8 mouse cellular contexts compared by ENCODE assay signal in genomic region chr4:150009587-150009930, GRCm38 (mm10). TPM values are rescaled to one million over a fixed set of nuclear protein-coding genes. Genes with fewer than 3 reads are reported as not detected.
DNase-seq lines count a peak whose midpoint lies in the region; ATAC-seq and TF ChIP-seq lines count a peak whose summit lies in the region.

No protein-coding gene starts in this region.

- no peak for TF ChIP-seq CTCF in lung, postnatal 0 days (IDR thresholded peaks at IDR 0.05)
- no peak for TF ChIP-seq CTCF in small intestine, adult 2 months (IDR thresholded peaks at IDR 0.05; ENCODE audit: extremely low read depth, insufficient read length, insufficient replicate concordance, low read depth, low read length)

- WGBS in forebrain, embryonic 10.5 days = 83% methylated on average over 6 of the region's 6 CpGs
- WGBS in forebrain, embryonic 15.5 days = 75% methylated on average over 6 of the region's 6 CpGs
- 74% methylated on average over 6 of the region's 6 CpGs for WGBS in lung, postnatal 0 days
- WGBS in intestine, embryonic 16.5 days = 85% methylated on average over 6 of the region's 6 CpGs
- WGBS in small intestine, adult 2 months = 86% methylated on average over 6 of the region's 6 CpGs

- no peak for ATAC-seq in forebrain, embryonic 15.5 days (replicated peaks)
- ATAC-seq in lung, postnatal 0 days = no peak
- no peak for ATAC-seq in intestine, embryonic 16.5 days
- ATAC-seq in activated CD4-positive, CD25-positive, alpha-beta regulatory T cell, adult 4 months = no peak

- DNase-seq in forebrain, embryonic 10.5 days (ENCODE audit: extremely low spot score, low spot score) = no peak
- DNase-seq in lung, postnatal 0 days (ENCODE audit: low spot score) = no peak
- no peak for DNase-seq in lung, postnatal 10 days
- DNase-seq in adipocyte (ENCODE audit: low spot score) = no peak

- no peak overlapping the region for H3K27ac ChIP-seq in forebrain, embryonic 10.5 days
- no peak overlapping the region for H3K27ac ChIP-seq in forebrain, embryonic 15.5 days (replicated peaks)
- H3K27ac ChIP-seq in lung, postnatal 0 days (ENCODE audit: low read length) = peak overlapping the region; percentile 97; the same call in 1 of the 2 replicates
- H3K27ac ChIP-seq in intestine, embryonic 16.5 days (ENCODE audit: low read length) = peak overlapping the region; percentile 98; the same call in 1 of the 2 replicates
- peak overlapping the region; percentile 36; the same call in 1 of the 2 replicates for H3K27ac ChIP-seq in small intestine, adult 2 months (ENCODE audit: insufficient read depth, low read depth, low read length)

- H3K9ac ChIP-seq in forebrain, embryonic 15.5 days (replicated peaks) = no peak overlapping the region
- no peak overlapping the region for H3K9ac ChIP-seq in lung, postnatal 0 days (replicated peaks; ENCODE audit: low read depth)
- 0 out of 2 replicates have a peak overlapping the region, but pooled peaks have one; percentile 94 for H3K9ac ChIP-seq in intestine, embryonic 16.5 days (ENCODE audit: low read depth, low read length)

- H3K4me3 ChIP-seq in forebrain, embryonic 10.5 days = peak overlapping the region; percentile 80; the same call in 1 of the 2 replicates
- no peak overlapping the region for H3K4me3 ChIP-seq in forebrain, embryonic 15.5 days
- H3K4me3 ChIP-seq in lung, postnatal 0 days (ENCODE audit: low read depth, low read length) = no peak overlapping the region
- H3K4me3 ChIP-seq in intestine, embryonic 16.5 days (ENCODE audit: low read length) = no peak overlapping the region
- no peak overlapping the region for H3K4me3 ChIP-seq in small intestine, adult 2 months (ENCODE audit: low read depth, low read length)

- TF ChIP-seq POLR2A in small intestine, adult 2 months (IDR thresholded peaks at IDR 0.05; ENCODE audit: low read depth, low read length) = no peak

- no peak for TF ChIP-seq EP300 in lung, postnatal 0 days (IDR thresholded peaks at IDR 0.05)

- no peaks in the 10 kb centered on the region for H3K9me3 ChIP-seq in forebrain, embryonic 10.5 days
- no peaks in the 10 kb centered on the region for H3K9me3 ChIP-seq in forebrain, embryonic 15.5 days
- no peaks in the 10 kb centered on the region for H3K9me3 ChIP-seq in lung, postnatal 0 days (ENCODE audit: low read length)
- no peaks in the 10 kb centered on the region for H3K9me3 ChIP-seq in intestine, embryonic 16.5 days (ENCODE audit: control insufficient read depth, low read length)

- H3K27me3 ChIP-seq in forebrain, embryonic 10.5 days (ENCODE audit: poor library complexity, severe bottlenecking) = peaks cover 19% of the 10 kb centered on the region
- H3K27me3 ChIP-seq in forebrain, embryonic 15.5 days = no peaks in the 10 kb centered on the region
- H3K27me3 ChIP-seq in lung, postnatal 0 days (replicated peaks; ENCODE audit: insufficient read depth, low read length) = no peaks in the 10 kb centered on the region
- H3K27me3 ChIP-seq in intestine, embryonic 16.5 days (replicated peaks; ENCODE audit: control insufficient read depth, insufficient read depth, low read length) = no peaks in the 10 kb centered on the region
- no peaks in the 10 kb centered on the region for H3K27me3 ChIP-seq in small intestine, adult 2 months (ENCODE audit: control insufficient read depth, insufficient read depth, low read length)

- peaks cover 22% of the 10 kb centered on the region for H3K4me1 ChIP-seq in forebrain, embryonic 10.5 days
- H3K4me1 ChIP-seq in forebrain, embryonic 15.5 days = peaks cover 7% of the 10 kb centered on the region; the same call in 1 of the 2 replicates
- H3K4me1 ChIP-seq in lung, postnatal 0 days (ENCODE audit: insufficient read depth, low read depth, low read length) = peaks cover 7% of the 10 kb centered on the region; the same call in 1 of the 2 replicates
- peaks cover 22% of the 10 kb centered on the region for H3K4me1 ChIP-seq in intestine, embryonic 16.5 days (ENCODE audit: control insufficient read depth, insufficient read depth, low read length)
- peaks cover 26% of the 10 kb centered on the region; the same call in 1 of the 2 replicates for H3K4me1 ChIP-seq in small intestine, adult 2 months (ENCODE audit: control insufficient read depth, insufficient read depth, insufficient read length, low read length)

- no peaks in the 10 kb centered on the region for H3K36me3 ChIP-seq in forebrain, embryonic 10.5 days (replicated peaks)
- H3K36me3 ChIP-seq in forebrain, embryonic 15.5 days = no peaks in the 10 kb centered on the region
- H3K36me3 ChIP-seq in lung, postnatal 0 days (ENCODE audit: insufficient read depth, low read length) = no peaks in the 10 kb centered on the region
- H3K36me3 ChIP-seq in intestine, embryonic 16.5 days (ENCODE audit: control insufficient read depth, insufficient read depth, low read length) = no peaks in the 10 kb centered on the region
- H3K36me3 ChIP-seq in small intestine, adult 2 months (ENCODE audit: control insufficient read depth, insufficient read depth, low read length) = no peaks in the 10 kb centered on the region

- H3K4me2 ChIP-seq in forebrain, embryonic 15.5 days (replicated peaks) = no peak overlapping the region
- 0 out of 2 replicates have a peak overlapping the region, but pooled peaks have one; percentile 88 for H3K4me2 ChIP-seq in lung, postnatal 0 days (replicated peaks; ENCODE audit: low read depth, low read length)
- no peak overlapping the region for H3K4me2 ChIP-seq in intestine, embryonic 16.5 days (ENCODE audit: low read depth, low read length)

RNA-seq across cellular contexts. Expression of gene H6pd, which starts 0.7 kb away (rescaled TPM):
- 3.0 TPM in 2 replicates for polyA plus RNA-seq in forebrain, embryonic 10.5 days (2016; fragmentation: Nextera tagmentation; extraction: Ambion mirVana)
- polyA plus RNA-seq in forebrain, embryonic 15.5 days (2015; fragmentation: Nextera tagmentation; extraction: Ambion mirVana) = 1.2 and 1.5 TPM in 2 replicates
- 44.8 and 45.8 TPM in 2 replicates for polyA plus RNA-seq in lung, postnatal 0 days (2015; fragmentation: Nextera tagmentation; extraction: Ambion mirVana)
- 31.6 and 41.6 TPM in 2 replicates for polyA plus RNA-seq in intestine, embryonic 16.5 days (2015; fragmentation: Nextera tagmentation; extraction: Ambion mirVana)
- polyA plus RNA-seq in small intestine, adult 2 months (2012; rRNA removed) = 17.7 and 22.0 TPM in 2 replicates
- polyA plus RNA-seq in activated CD4-positive, CD25-positive, alpha-beta regulatory T cell, adult 4 months (2017; shearing (Covaris generic)) = 1 to 10 TPM; 5.3 to 5.4 TPM

RNA-seq across cellular contexts. Expression of gene Spsb1, which starts 54.7 kb away (rescaled TPM):
- polyA plus RNA-seq in forebrain, embryonic 10.5 days (2016; fragmentation: Nextera tagmentation; extraction: Ambion mirVana) = 9.0 and 11.2 TPM in 2 replicates
- polyA plus RNA-seq in forebrain, embryonic 15.5 days (2015; fragmentation: Nextera tagmentation; extraction: Ambion mirVana) = 6.0 and 6.8 TPM in 2 replicates
- 14.6 and 19.2 TPM in 2 replicates for polyA plus RNA-seq in lung, postnatal 0 days (2015; fragmentation: Nextera tagmentation; extraction: Ambion mirVana)
- 17.0 and 20.6 TPM in 2 replicates for polyA plus RNA-seq in intestine, embryonic 16.5 days (2015; fragmentation: Nextera tagmentation; extraction: Ambion mirVana)
- 17.4 and 27.3 TPM in 2 replicates for polyA plus RNA-seq in small intestine, adult 2 months (2012; rRNA removed)
- polyA plus RNA-seq in activated CD4-positive, CD25-positive, alpha-beta regulatory T cell, adult 4 months (2017; shearing (Covaris generic)) = 1 to 10 TPM; 4.0 to 6.3 TPM

Comparison
In these comparisons a context has a peak if more than half of its experiments do, and no peak if none do; other contexts are left out.
1. H3K27ac ChIP-seq: peak in lung, postnatal 0 days (single experiment), intestine, embryonic 16.5 days (single experiment) and small intestine, adult 2 months (single experiment); none in forebrain, embryonic 10.5 days (single experiment) and forebrain, embryonic 15.5 days (single experiment).